Mouse (Mus musculus): ENCODE measurements around the gene Sec23a.

DNA sequence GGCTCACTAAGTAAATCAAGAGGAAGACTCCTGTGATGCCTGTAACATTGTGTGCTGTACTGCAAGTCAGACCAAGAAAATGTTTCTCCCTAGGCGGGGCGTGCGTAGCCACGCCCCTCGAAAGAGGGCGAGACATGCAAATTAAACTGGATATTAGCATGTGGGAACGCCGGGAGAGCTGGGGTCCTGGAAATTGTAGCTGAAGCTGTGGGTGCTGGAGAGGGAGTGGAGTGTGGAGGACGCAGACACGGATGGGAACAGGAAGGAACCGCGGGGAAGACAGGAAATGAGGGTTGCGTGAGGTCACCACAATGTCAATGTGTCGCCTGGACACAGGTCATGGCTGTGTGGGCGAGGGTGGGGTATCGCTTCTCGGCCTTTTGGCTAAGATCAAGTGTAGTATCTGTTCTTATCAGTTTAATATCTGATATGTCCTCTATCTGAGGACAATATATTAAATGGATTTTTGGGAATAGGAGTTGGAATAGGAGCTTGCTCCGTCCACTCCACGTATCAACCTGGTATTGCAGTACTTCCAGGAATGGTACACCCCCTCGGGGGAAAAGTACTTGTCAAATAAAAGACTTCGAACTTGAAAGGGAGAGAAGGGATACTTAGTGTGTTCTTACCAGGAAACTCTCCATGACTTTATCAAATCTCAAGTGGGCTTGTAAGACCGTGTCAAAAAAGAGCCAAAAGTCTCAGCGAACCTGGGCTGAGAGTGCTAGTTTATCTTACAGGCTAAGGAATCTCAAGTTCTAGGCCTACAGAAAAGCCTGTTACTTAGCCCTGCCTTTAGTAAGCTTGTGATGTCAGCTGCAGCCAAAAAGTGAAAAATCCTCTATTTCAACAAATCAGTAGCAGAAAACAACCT, 28.4 kb upstream of the Sec23a start:
- TF ChIP-seq CTCF (IDR thresholded peaks at IDR 0.05; ENCODE audit: low read depth, low read length), result no peak
- peak; percentile 99 for TF ChIP-seq POLR2A (IDR thresholded peaks at IDR 0.05; ENCODE audit: insufficient read depth, low read length)

Measured in ES-Bruce4 (cell line).